Mouse (Mus musculus): ENCODE measurements around the gene Lrrn4cl. TPM values are rescaled to one million over a fixed set of nuclear protein-coding genes. Genes with fewer than 3 reads are reported as not detected.

Gene Lrrn4cl
- polyA plus RNA-seq, 1 experiment from 2014 or later = 10.2 TPM

Other genes with a start within 250 kb of the Lrrn4cl start
- not detected for gene Slc22a6, start 232.7 kb upstream of the Lrrn4cl start, polyA plus RNA-seq (2014; fragmentation: Illumina TruSeq; extraction: RNeasy Lipid Tissue Mini Kit (QIAGEN cat#74804))
- gene Chrm1, start 187.0 kb upstream of the Lrrn4cl start, polyA plus RNA-seq (2014; fragmentation: Illumina TruSeq; extraction: RNeasy Lipid Tissue Mini Kit (QIAGEN cat#74804)) = not detected
- 233 TPM for gene Slc3a2, start 127.4 kb upstream of the Lrrn4cl start, polyA plus RNA-seq (2014; fragmentation: Illumina TruSeq; extraction: RNeasy Lipid Tissue Mini Kit (QIAGEN cat#74804))
- gene Wdr74, start 114.9 kb upstream of the Lrrn4cl start, polyA plus RNA-seq (2014; fragmentation: Illumina TruSeq; extraction: RNeasy Lipid Tissue Mini Kit (QIAGEN cat#74804)) = 11.1 TPM
- gene 1700092M07Rik, start 110.0 kb upstream of the Lrrn4cl start, polyA plus RNA-seq (2014; fragmentation: Illumina TruSeq; extraction: RNeasy Lipid Tissue Mini Kit (QIAGEN cat#74804)) = not detected
- gene Stx5a, start 109.4 kb upstream of the Lrrn4cl start, polyA plus RNA-seq (2014; fragmentation: Illumina TruSeq; extraction: RNeasy Lipid Tissue Mini Kit (QIAGEN cat#74804)) = 65.4 TPM
- gene Nxf1, start 93.7 kb upstream of the Lrrn4cl start, polyA plus RNA-seq (2014; fragmentation: Illumina TruSeq; extraction: RNeasy Lipid Tissue Mini Kit (QIAGEN cat#74804)) = 63.1 TPM
- 26.6 TPM for gene Tmem223, start 79.8 kb upstream of the Lrrn4cl start, polyA plus RNA-seq (2014; fragmentation: Illumina TruSeq; extraction: RNeasy Lipid Tissue Mini Kit (QIAGEN cat#74804))
- gene Tmem179b, start 76.3 kb upstream of the Lrrn4cl start, polyA plus RNA-seq (2014; fragmentation: Illumina TruSeq; extraction: RNeasy Lipid Tissue Mini Kit (QIAGEN cat#74804)) = 29.5 TPM
- 1.2 TPM for gene Taf6l, start 64.4 kb upstream of the Lrrn4cl start, polyA plus RNA-seq (2014; fragmentation: Illumina TruSeq; extraction: RNeasy Lipid Tissue Mini Kit (QIAGEN cat#74804))
- gene Polr2g, start 52.2 kb upstream of the Lrrn4cl start, polyA plus RNA-seq (2014; fragmentation: Illumina TruSeq; extraction: RNeasy Lipid Tissue Mini Kit (QIAGEN cat#74804)) = 64.4 TPM
- not detected for gene Zbtb3, start 48.2 kb upstream of the Lrrn4cl start, polyA plus RNA-seq (2014; fragmentation: Illumina TruSeq; extraction: RNeasy Lipid Tissue Mini Kit (QIAGEN cat#74804))
- gene Ttc9c, start 31.4 kb upstream of the Lrrn4cl start, polyA plus RNA-seq (2014; fragmentation: Illumina TruSeq; extraction: RNeasy Lipid Tissue Mini Kit (QIAGEN cat#74804)) = 110 TPM
- 169 TPM for gene Hnrnpul2, start 30.8 kb upstream of the Lrrn4cl start, polyA plus RNA-seq (2014; fragmentation: Illumina TruSeq; extraction: RNeasy Lipid Tissue Mini Kit (QIAGEN cat#74804))
- 3.6 TPM for gene AC129217.1, start 21.0 kb upstream of the Lrrn4cl start, polyA plus RNA-seq (2014; fragmentation: Illumina TruSeq; extraction: RNeasy Lipid Tissue Mini Kit (QIAGEN cat#74804))
- 25.1 TPM for gene Bscl2, start 13.3 kb upstream of the Lrrn4cl start, polyA plus RNA-seq (2014; fragmentation: Illumina TruSeq; extraction: RNeasy Lipid Tissue Mini Kit (QIAGEN cat#74804))
- 0.57 TPM for gene Gng3, start 11.6 kb upstream of the Lrrn4cl start, polyA plus RNA-seq (2014; fragmentation: Illumina TruSeq; extraction: RNeasy Lipid Tissue Mini Kit (QIAGEN cat#74804))
- 15.6 TPM for gene Ubxn1, start 20.7 kb downstream of the Lrrn4cl start, polyA plus RNA-seq (2014; fragmentation: Illumina TruSeq; extraction: RNeasy Lipid Tissue Mini Kit (QIAGEN cat#74804))
- 2.8 TPM for gene Uqcc3, start 30.2 kb downstream of the Lrrn4cl start, polyA plus RNA-seq (2014; fragmentation: Illumina TruSeq; extraction: RNeasy Lipid Tissue Mini Kit (QIAGEN cat#74804))
- 51.7 TPM for gene Lbhd1, start 33.0 kb downstream of the Lrrn4cl start, polyA plus RNA-seq (2014; fragmentation: Illumina TruSeq; extraction: RNeasy Lipid Tissue Mini Kit (QIAGEN cat#74804))
- not detected for gene Gm49403, start 33.2 kb downstream of the Lrrn4cl start, polyA plus RNA-seq (2014; fragmentation: Illumina TruSeq; extraction: RNeasy Lipid Tissue Mini Kit (QIAGEN cat#74804))
- 17.4 TPM for gene 1810009A15Rik, start 38.1 kb downstream of the Lrrn4cl start, polyA plus RNA-seq (2014; fragmentation: Illumina TruSeq; extraction: RNeasy Lipid Tissue Mini Kit (QIAGEN cat#74804))
- not detected for gene Gm49416, start 38.2 kb downstream of the Lrrn4cl start, polyA plus RNA-seq (2014; fragmentation: Illumina TruSeq; extraction: RNeasy Lipid Tissue Mini Kit (QIAGEN cat#74804))
- 1.3 TPM for gene Ints5, start 42.2 kb downstream of the Lrrn4cl start, polyA plus RNA-seq (2014; fragmentation: Illumina TruSeq; extraction: RNeasy Lipid Tissue Mini Kit (QIAGEN cat#74804))
- gene Ganab, start 47.3 kb downstream of the Lrrn4cl start, polyA plus RNA-seq (2014; fragmentation: Illumina TruSeq; extraction: RNeasy Lipid Tissue Mini Kit (QIAGEN cat#74804)) = 88.1 TPM
- 6.5 TPM for gene B3gat3, start 69.6 kb downstream of the Lrrn4cl start, polyA plus RNA-seq (2014; fragmentation: Illumina TruSeq; extraction: RNeasy Lipid Tissue Mini Kit (QIAGEN cat#74804))
- gene Rom1, start 78.6 kb downstream of the Lrrn4cl start, polyA plus RNA-seq (2014; fragmentation: Illumina TruSeq; extraction: RNeasy Lipid Tissue Mini Kit (QIAGEN cat#74804)) = 0.60 TPM
- gene Eml3, start 78.8 kb downstream of the Lrrn4cl start, polyA plus RNA-seq (2014; fragmentation: Illumina TruSeq; extraction: RNeasy Lipid Tissue Mini Kit (QIAGEN cat#74804)) = 3.0 TPM
- gene Mta2, start 91.1 kb downstream of the Lrrn4cl start, polyA plus RNA-seq (2014; fragmentation: Illumina TruSeq; extraction: RNeasy Lipid Tissue Mini Kit (QIAGEN cat#74804)) = 93.8 TPM
- gene Tut1, start 103.1 kb downstream of the Lrrn4cl start, polyA plus RNA-seq (2014; fragmentation: Illumina TruSeq; extraction: RNeasy Lipid Tissue Mini Kit (QIAGEN cat#74804)) = 2.3 TPM
- gene Eef1g, start 116.3 kb downstream of the Lrrn4cl start, polyA plus RNA-seq (2014; fragmentation: Illumina TruSeq; extraction: RNeasy Lipid Tissue Mini Kit (QIAGEN cat#74804)) = 118 TPM
- gene Ahnak, start 138.5 kb downstream of the Lrrn4cl start, polyA plus RNA-seq (2014; fragmentation: Illumina TruSeq; extraction: RNeasy Lipid Tissue Mini Kit (QIAGEN cat#74804)) = 70.1 TPM
- gene Scgb1a1, start 237.2 kb downstream of the Lrrn4cl start, polyA plus RNA-seq (2014; fragmentation: Illumina TruSeq; extraction: RNeasy Lipid Tissue Mini Kit (QIAGEN cat#74804)) = 1.4 TPM